Mouse (Mus musculus) thymus, adult 2 months (tissue): ENCODE data around the gene Taf6l.

Experiments used
- CTCF ChIP-seq: fragments of 200-500 bp; IDR thresholded peaks from 2 replicates; pipeline ENCODE4 v1.5.1; 2012; ENCODE audit warnings: mild to moderate bottlenecking, control low read depth, low read length, moderate library complexity, borderline replicate concordance; ENCODE audit not compliant: control insufficient read depth, poor library complexity, insufficient read depth; ENCODE audit errors: extremely low read depth
- POLR2A ChIP-seq: fragments of 200-500 bp; IDR thresholded peaks from 2 replicates; pipeline ENCODE4 v1.6.1; 2012; ENCODE audit warnings: mild to moderate bottlenecking, low read length, control low read depth, moderate library complexity; ENCODE audit not compliant: control insufficient read depth, poor library complexity, insufficient read depth; ENCODE audit errors: extremely low read depth

DNA sequence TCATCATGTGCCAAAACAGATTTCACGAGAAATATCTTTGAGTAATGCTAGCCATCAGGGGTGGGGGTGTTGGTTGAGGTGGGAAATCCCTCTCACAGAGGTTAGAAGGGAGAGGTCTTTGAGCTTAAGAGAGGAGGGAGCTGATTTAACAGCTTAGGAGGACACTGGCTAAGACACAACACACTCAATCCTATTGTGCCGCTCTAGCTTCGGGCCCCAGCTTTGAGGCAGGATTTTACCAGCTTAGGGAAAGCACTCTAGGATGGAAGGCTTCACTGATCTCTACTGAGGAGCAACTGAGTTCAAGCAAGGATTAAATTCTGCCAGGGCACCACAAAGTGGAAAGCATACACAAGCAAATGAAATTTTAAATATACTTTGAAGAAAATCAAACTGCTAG lies 30.8 kb upstream of the Taf6l start:
- TF ChIP-seq CTCF (no peak), POLR2A (no peak)
